Mouse (Mus musculus) gastrocnemius, postnatal 25 days (tissue): Measurements from ENCODE around the gene Ror2. TPM values are rescaled to one million over a fixed set of nuclear protein-coding genes. Genes with fewer than 3 reads are reported as not detected.

Experiments used
- DNase-seq: peaks from one replicate; pipeline ENCODE4 v3.0.0; 2022
- total RNA-seq, 2 experiments: library from RNA; stranded (reverse); gene quantifications; 1 replicate in 1 of 2; 2 replicates in 1 of 2; pipeline ENCODE4 v1.2.3; 2021

The Ror2 gene
- total RNA-seq, 2 experiments from 2014 or later: 0.83 to 0.90 TPM

- no peak for DNase-seq
These were observed 51.8 kb downstream of the Ror2 start for GRCm38 (mm10) chr13:53233826-53234786.

DNA sequence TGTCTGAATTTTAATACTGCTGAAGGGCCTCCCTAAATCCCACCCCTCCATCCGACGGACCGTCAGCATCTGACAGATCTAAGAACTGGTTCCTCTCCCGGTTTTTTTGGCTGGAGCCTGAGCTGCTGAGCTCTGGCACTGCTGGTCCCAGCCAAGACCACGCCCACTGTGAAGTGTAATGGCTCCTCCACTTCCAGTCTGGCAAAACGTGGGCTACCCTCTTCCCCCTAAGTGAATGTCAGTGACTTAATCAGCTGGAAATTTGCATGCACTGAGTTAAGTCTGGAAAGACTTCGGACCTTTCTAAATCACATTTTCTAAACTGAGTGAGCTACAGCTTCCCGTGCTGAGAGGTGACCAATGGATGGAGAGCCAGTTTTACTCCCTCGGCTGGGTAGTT is 52.5 kb downstream of the Ror2 start:
- DNase-seq: peak; percentile 41

DNA sequence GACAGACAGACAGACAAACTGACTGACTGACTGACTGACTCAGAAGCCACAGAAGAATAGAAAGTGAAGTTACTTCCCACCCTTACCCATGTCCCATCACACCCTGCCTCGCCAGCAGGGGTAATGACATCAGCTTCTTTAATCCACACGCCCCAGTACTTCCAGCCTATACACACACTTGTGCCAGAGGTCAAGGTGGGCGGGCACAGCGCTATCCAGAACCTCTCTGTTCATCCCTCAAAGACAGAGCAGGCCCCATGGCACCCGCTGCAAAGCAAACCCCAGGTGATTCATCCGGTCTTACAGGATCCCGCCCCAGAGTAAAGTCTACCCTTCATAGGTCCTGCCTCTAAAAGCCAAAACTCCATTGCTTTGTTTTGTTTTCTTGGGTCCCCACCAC is 53.5 kb downstream of the Ror2 start:
- DNase-seq: no peak

DNA sequence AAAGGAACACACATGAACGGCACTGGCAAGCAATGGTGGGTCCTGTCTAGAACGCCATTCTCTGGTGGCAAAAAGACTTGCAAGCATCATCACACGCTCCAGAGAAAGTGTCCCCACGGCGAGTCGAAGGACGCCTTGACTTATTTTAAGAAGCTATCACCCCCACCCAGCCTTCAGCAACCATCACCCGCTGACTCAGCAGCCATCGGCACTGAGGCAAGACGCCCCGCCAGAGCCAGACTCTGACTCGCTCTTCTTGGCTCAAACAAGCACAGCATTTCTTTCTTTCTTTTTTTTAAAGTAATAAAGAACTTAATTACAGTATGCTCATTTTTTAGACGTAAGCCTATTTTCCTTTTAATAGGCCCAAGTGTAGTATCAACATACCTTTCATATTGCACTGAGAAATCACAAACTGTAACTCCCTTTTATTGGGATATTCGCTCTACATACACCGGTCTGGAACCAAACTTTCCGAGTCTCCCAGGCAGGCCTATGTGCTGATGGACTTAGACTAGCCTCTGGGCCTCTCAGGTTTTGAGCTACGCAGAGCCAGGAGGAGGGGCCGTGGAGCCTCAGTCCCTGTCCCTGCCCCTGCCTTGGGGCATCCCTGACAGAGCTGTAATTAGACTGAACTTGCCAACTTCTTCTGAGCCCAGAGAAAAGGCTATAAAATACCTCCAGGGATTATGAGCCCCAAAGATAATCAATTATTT is 55.3 kb downstream of the Ror2 start:
- DNase-seq: peak; percentile 19

GRCm38 (mm10) chr13:53227019-53227418 is 58.9 kb downstream of the Ror2 start:
- DNase-seq: no peak

- no peak for DNase-seq
These were observed 59.5 kb downstream of the Ror2 start for GRCm38 (mm10) chr13:53226461-53226860.

GRCm38 (mm10) chr13:53225925-53226324 is 60.0 kb downstream of the Ror2 start:
- no peak for DNase-seq

- no peak for DNase-seq
These were observed 64.7 kb downstream of the Ror2 start for GRCm38 (mm10) chr13:53221176-53221575.

DNA sequence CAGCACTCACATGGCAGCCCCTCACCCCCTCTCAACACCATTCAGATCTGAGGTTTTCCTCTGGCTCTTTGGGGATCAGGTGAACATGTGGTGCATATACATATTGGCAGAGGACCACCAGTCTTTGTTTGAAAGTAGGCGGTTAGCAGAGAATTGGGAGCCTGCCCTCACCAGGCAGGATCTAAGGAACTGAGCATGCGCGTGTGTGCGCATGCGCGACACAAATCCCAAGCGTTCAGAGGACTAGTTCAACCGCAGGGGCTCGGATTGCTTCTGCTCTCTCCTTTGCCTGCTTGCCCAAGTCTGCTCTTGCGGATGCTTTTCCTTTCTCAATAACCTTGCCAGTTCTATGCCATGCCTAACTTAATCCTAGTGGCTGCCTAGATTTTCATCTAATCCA is 66.0 kb downstream of the Ror2 start:
- DNase-seq: no peak

DNA sequence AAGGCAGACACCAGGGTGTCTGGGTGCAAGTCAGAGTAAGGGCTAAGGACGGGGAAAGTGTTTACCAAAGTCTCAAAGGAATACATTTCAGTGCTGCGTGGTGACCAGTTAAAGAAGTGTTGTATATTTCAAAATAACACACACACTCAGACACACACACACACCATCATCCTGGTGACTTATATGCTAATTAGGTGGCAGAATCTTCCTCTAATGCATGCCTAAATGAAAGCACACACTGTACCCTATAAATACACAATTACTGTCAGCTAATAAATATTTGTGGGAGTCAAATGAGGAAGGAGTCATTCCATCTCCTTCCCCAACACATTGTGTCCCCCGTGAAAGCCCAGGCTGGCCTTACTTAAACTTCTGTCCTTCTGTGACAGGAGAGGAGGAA is 66.5 kb downstream of the Ror2 start:
- no peak for DNase-seq

GRCm38 (mm10) chr13:53217396-53217975 is 68.4 kb downstream of the Ror2 start:
- DNase-seq: peak; percentile 36

DNA sequence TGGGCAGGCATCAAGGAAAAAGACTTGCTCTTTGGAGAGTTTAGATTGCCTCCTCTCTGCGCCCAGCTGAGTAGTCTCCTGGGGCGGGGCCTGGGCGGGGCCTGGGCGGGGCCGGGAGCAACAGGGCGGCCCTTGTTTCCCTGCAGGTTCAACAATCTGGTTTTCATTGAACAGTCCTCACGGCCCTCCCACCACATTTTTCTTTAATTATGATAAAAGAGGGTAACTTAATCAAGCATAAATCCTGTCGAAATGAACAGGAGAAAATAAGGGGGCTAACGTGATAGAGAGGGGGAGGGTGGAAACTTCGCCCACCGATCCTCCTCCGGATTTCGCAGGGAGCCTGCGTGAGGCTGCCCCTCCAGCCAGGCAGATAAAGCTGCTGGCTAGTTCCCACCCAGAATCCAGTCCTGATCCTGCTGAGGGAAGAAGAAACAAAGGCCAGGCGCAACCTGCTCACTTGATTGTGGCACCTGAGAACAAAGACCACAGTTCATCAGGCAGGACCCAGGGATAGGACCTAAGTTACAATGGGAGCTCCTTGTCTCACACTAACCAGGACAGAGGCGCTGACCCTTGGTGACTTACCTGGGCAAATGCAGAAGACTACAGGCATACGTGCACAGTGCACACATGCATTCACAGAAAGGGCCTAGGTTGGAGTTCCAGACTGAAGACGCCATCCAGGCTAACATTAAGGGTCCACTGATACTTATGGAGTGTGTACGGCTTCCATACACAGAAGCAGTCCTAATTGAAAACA is 73.8 kb downstream of the Ror2 start:
- DNase-seq: no peak

DNA sequence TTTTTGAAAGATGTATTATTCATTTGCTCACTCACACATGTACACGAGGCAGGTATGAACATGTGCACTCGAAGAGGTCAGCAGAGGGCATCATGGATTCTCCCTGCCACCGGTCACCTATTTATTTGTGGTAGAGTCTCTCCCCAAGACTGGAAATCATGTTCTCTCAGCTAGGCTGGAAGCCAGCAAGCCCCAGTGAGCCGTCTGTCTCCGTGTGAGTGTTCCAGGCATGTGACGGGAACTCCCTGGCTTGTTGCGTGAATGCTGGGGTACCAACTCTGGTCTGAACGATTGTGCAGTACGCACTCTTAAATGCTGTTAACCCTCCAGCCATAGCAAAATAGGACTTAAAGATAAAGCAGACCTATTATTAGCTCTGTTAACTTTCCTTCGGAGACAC is 77.4 kb downstream of the Ror2 start:
- DNase-seq: no peak

- DNase-seq: peak; percentile 55
These were observed 80.6 kb downstream of the Ror2 start for GRCm38 (mm10) chr13:53205128-53205911.

- DNase-seq: no peak
These were observed 83.5 kb downstream of the Ror2 start for GRCm38 (mm10) chr13:53202439-53202830.

- peak; percentile 59 for DNase-seq
These were observed 84.1 kb downstream of the Ror2 start for GRCm38 (mm10) chr13:53201628-53202438.

- no peak for DNase-seq
These were observed 85.8 kb downstream of the Ror2 start for GRCm38 (mm10) chr13:53200121-53200520.

DNA sequence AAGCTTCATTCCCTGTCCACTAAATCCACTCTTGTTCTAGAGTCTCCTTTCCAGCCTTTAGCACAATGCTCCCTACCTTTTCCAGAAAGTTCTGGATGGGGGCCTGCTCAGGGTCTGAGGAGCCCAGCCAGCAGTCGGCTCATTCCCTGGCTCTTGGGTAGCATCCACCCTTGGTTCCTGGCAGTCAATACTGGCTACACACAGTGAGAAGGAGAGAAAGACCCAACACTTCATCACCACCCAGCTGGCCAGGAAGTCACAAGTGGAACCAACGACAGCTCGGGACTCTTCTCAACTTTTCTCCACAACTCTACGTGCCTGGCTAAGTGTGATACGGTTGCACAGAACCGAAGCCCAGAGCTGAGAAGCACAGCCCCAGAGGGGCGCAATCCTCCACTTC is 86.7 kb downstream of the Ror2 start:
- DNase-seq: peak; percentile 56

GRCm38 (mm10) chr13:53196690-53197089 is 89.2 kb downstream of the Ror2 start:
- DNase-seq: no peak

DNA sequence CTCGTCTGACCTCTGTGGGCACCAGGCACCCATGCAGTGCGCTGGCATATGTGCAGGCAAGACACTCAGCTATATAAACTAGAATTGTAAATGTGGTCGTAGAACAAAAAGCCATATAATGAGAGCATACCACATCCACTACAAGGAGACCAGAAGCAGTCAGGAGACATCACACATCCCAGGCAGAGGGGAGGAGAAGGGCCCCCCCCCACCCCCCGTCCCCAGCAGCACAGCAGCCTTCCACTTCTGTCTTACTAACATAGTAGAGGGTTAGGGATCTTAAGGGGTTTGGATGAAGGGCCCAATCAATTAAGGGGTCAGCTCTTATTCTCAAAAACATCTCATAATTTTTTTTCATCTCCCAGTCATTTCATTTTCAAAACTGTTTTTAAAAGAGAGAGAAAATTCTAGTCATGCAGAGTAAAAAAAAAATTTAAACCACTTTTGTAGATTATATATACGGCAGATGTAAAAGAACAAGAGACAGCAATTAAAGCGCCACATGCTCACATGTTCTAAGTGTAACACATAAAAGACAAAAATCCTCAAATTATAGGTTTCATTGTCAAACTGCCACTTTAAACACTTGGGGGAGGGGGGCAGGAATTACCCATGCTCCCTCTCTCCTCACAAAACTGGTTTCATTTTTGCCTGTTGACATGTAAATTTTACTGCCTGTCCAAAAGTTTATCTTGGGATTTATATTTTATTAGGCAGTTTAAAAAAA is 89.8 kb downstream of the Ror2 start:
- DNase-seq: no peak
